Mouse (Mus musculus): ENCODE results near the gene Vdr. TPM values are rescaled to one million over a fixed set of nuclear protein-coding genes. Genes with fewer than 3 reads are reported as not detected.

Gene Vdr
- polyA plus RNA-seq, 1 experiment from 2014 or later: 1.2 TPM

GRCm38 (mm10) chr15:97899714-97900113 is 10.7 kb downstream of the Vdr start:
- H3K4me1 ChIP-seq (replicated peaks): peaks cover 37% of the 10 kb centered on the region
- H3K4me2 ChIP-seq: no peak overlapping the region
- peaks cover 30% of the 10 kb centered on the region; the same call in 1 of the 2 replicates for H3K27me3 ChIP-seq
- no peak for ATAC-seq (replicated peaks; ENCODE audit: insufficient number of reproducible peaks, insufficient read depth, low FRiP score, low read depth)
- WGBS: 84% methylated on average over 8 of the region's 8 CpGs
- H3K4me3 ChIP-seq: no peak overlapping the region
- H3K9ac ChIP-seq: no peak overlapping the region
- no peaks in the 10 kb centered on the region for H3K9me3 ChIP-seq (replicated peaks)
- H3K27ac ChIP-seq: no peak overlapping the region
- H3K36me3 ChIP-seq: no peaks in the 10 kb centered on the region

GRCm38 (mm10) chr15:97898791-97899190 is 11.6 kb downstream of the Vdr start:
- H3K36me3 ChIP-seq: no peaks in the 10 kb centered on the region
- peaks cover 29% of the 10 kb centered on the region for H3K27me3 ChIP-seq
- no peak overlapping the region for H3K9ac ChIP-seq
- H3K9me3 ChIP-seq (replicated peaks): no peaks in the 10 kb centered on the region
- H3K4me3 ChIP-seq: no peak overlapping the region
- no peak for ATAC-seq (replicated peaks; ENCODE audit: insufficient number of reproducible peaks, insufficient read depth, low FRiP score, low read depth)
- no peak overlapping the region for H3K4me2 ChIP-seq
- WGBS: 66% methylated on average over 5 of the region's 5 CpGs
- peaks cover 28% of the 10 kb centered on the region for H3K4me1 ChIP-seq (replicated peaks)
- no peak overlapping the region for H3K27ac ChIP-seq

- Histone ChIP-seq H3K4me1 (replicated peaks) (peaks cover 28% of the 10 kb centered on the region), H3K27me3 (peaks cover 16% of the 10 kb centered on the region; the same call in 1 of the 2 replicates), H3K4me3 (no peak overlapping the region), H3K9ac (no peak overlapping the region), H3K27ac (no peak overlapping the region), H3K9me3 (replicated peaks) (no peaks in the 10 kb centered on the region), H3K36me3 (no peaks in the 10 kb centered on the region), H3K4me2 (no peak overlapping the region)
- ATAC-seq (replicated peaks; ENCODE audit: insufficient number of reproducible peaks, insufficient read depth, low FRiP score, low read depth): no peak
- WGBS: 57% methylated on average over 16 of the region's 16 CpGs
Observed at GRCm38 (mm10) chr15:97896861-97897654, 13.4 kb downstream of the Vdr start.

- Histone ChIP-seq H3K4me3 (no peak overlapping the region), H3K27me3 (peaks cover 12% of the 10 kb centered on the region; the same call in 1 of the 2 replicates), H3K4me2 (no peak overlapping the region), H3K36me3 (no peaks in the 10 kb centered on the region), H3K4me1 (replicated peaks) (peaks cover 28% of the 10 kb centered on the region), H3K9ac (no peak overlapping the region), H3K27ac (no peak overlapping the region), H3K9me3 (replicated peaks) (no peaks in the 10 kb centered on the region)
- no peak for ATAC-seq (replicated peaks; ENCODE audit: insufficient number of reproducible peaks, insufficient read depth, low FRiP score, low read depth)
- 87% methylated on average over 9 of the region's 9 CpGs for WGBS
Observed at GRCm38 (mm10) chr15:97896347-97896746, 14.1 kb downstream of the Vdr start.

- WGBS: 45% methylated on average over 12 of the region's 12 CpGs
- Histone ChIP-seq H3K9me3 (replicated peaks) (no peaks in the 10 kb centered on the region), H3K4me3 (no peak overlapping the region), H3K4me1 (replicated peaks) (peaks cover 29% of the 10 kb centered on the region), H3K27ac (no peak overlapping the region), H3K27me3 (peaks cover 12% of the 10 kb centered on the region; the same call in 1 of the 2 replicates), H3K9ac (no peak overlapping the region), H3K36me3 (no peaks in the 10 kb centered on the region), H3K4me2 (no peak overlapping the region)
- ATAC-seq (replicated peaks; ENCODE audit: insufficient number of reproducible peaks, insufficient read depth, low FRiP score, low read depth): no peak
Observed at GRCm38 (mm10) chr15:97895847-97896246, 14.6 kb downstream of the Vdr start.

GRCm38 (mm10) chr15:97892506-97892905 is 17.9 kb downstream of the Vdr start:
- ATAC-seq (replicated peaks; ENCODE audit: insufficient number of reproducible peaks, insufficient read depth, low FRiP score, low read depth): no peak
- no peak overlapping the region for H3K9ac ChIP-seq

GRCm38 (mm10) chr15:97890450-97890849 is 20.0 kb downstream of the Vdr start:
- Histone ChIP-seq H3K4me1 (replicated peaks) (peaks cover 12% of the 10 kb centered on the region), H3K9ac (no peak overlapping the region), H3K4me2 (no peak overlapping the region), H3K36me3 (no peaks in the 10 kb centered on the region), H3K27ac (no peak overlapping the region), H3K9me3 (replicated peaks) (no peaks in the 10 kb centered on the region), H3K4me3 (no peak overlapping the region), H3K27me3 (peaks cover 9% of the 10 kb centered on the region; the same call in 1 of the 2 replicates)
- 81% methylated on average over 10 of the region's 10 CpGs for WGBS
- no peak for ATAC-seq (replicated peaks; ENCODE audit: insufficient number of reproducible peaks, insufficient read depth, low FRiP score, low read depth)

More at GRCm38 (mm10) chr15:97892506-97892905, 17.9 kb downstream of the Vdr start:
- Histone ChIP-seq H3K36me3 (no peaks in the 10 kb centered on the region), H3K4me2 (no peak overlapping the region), H3K9me3 (replicated peaks) (no peaks in the 10 kb centered on the region), H3K4me3 (no peak overlapping the region), H3K4me1 (replicated peaks) (peaks cover 32% of the 10 kb centered on the region), H3K27ac (no peak overlapping the region), H3K27me3 (peaks cover 9% of the 10 kb centered on the region; the same call in 1 of the 2 replicates)
- WGBS: 29% methylated on average over 8 of the region's 8 CpGs

GRCm38 (mm10) chr15:97890017-97890416 is 20.4 kb downstream of the Vdr start:
- Histone ChIP-seq H3K9me3 (replicated peaks) (no peaks in the 10 kb centered on the region), H3K27me3 (peaks cover 9% of the 10 kb centered on the region; the same call in 1 of the 2 replicates), H3K4me2 (no peak overlapping the region), H3K9ac (no peak overlapping the region), H3K27ac (no peak overlapping the region), H3K4me3 (no peak overlapping the region), H3K36me3 (no peaks in the 10 kb centered on the region), H3K4me1 (replicated peaks) (peaks cover 11% of the 10 kb centered on the region)
- ATAC-seq (replicated peaks; ENCODE audit: insufficient number of reproducible peaks, insufficient read depth, low FRiP score, low read depth): no peak
- WGBS: 50% methylated on average over 11 of the region's 11 CpGs

GRCm38 (mm10) chr15:97887541-97888016 is 22.9 kb downstream of the Vdr start:
- ATAC-seq (replicated peaks; ENCODE audit: insufficient number of reproducible peaks, insufficient read depth, low FRiP score, low read depth): no peak
- no peak overlapping the region for H3K9ac ChIP-seq
- H3K4me2 ChIP-seq: no peak overlapping the region
- peaks cover 11% of the 10 kb centered on the region for H3K4me1 ChIP-seq (replicated peaks)
- H3K36me3 ChIP-seq: no peaks in the 10 kb centered on the region
- 79% methylated on average over 10 of the region's 10 CpGs for WGBS
- no peaks in the 10 kb centered on the region for H3K27me3 ChIP-seq
- no peak overlapping the region for H3K27ac ChIP-seq
- H3K4me3 ChIP-seq: no peak overlapping the region
- no peaks in the 10 kb centered on the region for H3K9me3 ChIP-seq (replicated peaks)

GRCm38 (mm10) chr15:97881423-97881822 is 29.0 kb downstream of the Vdr start:
- Histone ChIP-seq H3K9ac (no peak overlapping the region), H3K9me3 (replicated peaks) (no peaks in the 10 kb centered on the region), H3K36me3 (no peaks in the 10 kb centered on the region), H3K4me3 (no peak overlapping the region), H3K27me3 (peaks cover 3% of the 10 kb centered on the region; the same call in 1 of the 2 replicates), H3K4me2 (no peak overlapping the region), H3K4me1 (replicated peaks) (peaks cover 9% of the 10 kb centered on the region), H3K27ac (no peak overlapping the region)
- 88% methylated on average over 8 of the region's 8 CpGs for WGBS
- ATAC-seq (replicated peaks; ENCODE audit: insufficient number of reproducible peaks, insufficient read depth, low FRiP score, low read depth): no peak

GRCm38 (mm10) chr15:97880441-97880840 is 30.0 kb downstream of the Vdr start:
- H3K27ac ChIP-seq: no peak overlapping the region
- no peak overlapping the region for H3K9ac ChIP-seq
- H3K4me1 ChIP-seq (replicated peaks): peaks cover 9% of the 10 kb centered on the region
- no peak for ATAC-seq (replicated peaks; ENCODE audit: insufficient number of reproducible peaks, insufficient read depth, low FRiP score, low read depth)
- no peak overlapping the region for H3K4me3 ChIP-seq
- WGBS: 74% methylated on average over 9 of the region's 9 CpGs
- H3K9me3 ChIP-seq (replicated peaks): no peaks in the 10 kb centered on the region
- no peaks in the 10 kb centered on the region for H3K36me3 ChIP-seq
- peaks cover 3% of the 10 kb centered on the region; the same call in 1 of the 2 replicates for H3K27me3 ChIP-seq
- H3K4me2 ChIP-seq: no peak overlapping the region
